Mouse (Mus musculus): Measurements from ENCODE around the gene Gm11172.
"Not testable (repeated sequence)": the region's sequence is repeated elsewhere in the genome, so short reads cannot be mapped to it uniquely, and the experiment has no call there.

Gene Gm11172

GRCm38 (mm10) chr16:10834542-10834910 is 21.8 kb downstream of the Gm11172 start:
- DNase-seq (ENCODE audit: low spot score in 2 of 2) = no peak

GRCm38 (mm10) chr16:10834911-10835587 is 22.3 kb downstream of the Gm11172 start, which contains the start of gene Rmi2:
Gene Rmi2, plus strand, starts transcription at chr16:10835059.
- peak; percentile 86 to 93 for DNase-seq (ENCODE audit: low spot score in 2 of 2)

- no peak for DNase-seq (ENCODE audit: low spot score in 2 of 2)
Observed at GRCm38 (mm10) chr16:10836388-10836787, 23.7 kb downstream of the Gm11172 start.

GRCm38 (mm10) chr16:10837250-10837649 is 24.5 kb downstream of the Gm11172 start:
- DNase-seq (ENCODE audit: low spot score in 2 of 2) = peak in 1 of 2 experiments; percentile 59

GRCm38 (mm10) chr16:10837903-10838302 is 25.2 kb downstream of the Gm11172 start:
- peak in 1 of 2 experiments; percentile 60 for DNase-seq (ENCODE audit: low spot score in 2 of 2)

GRCm38 (mm10) chr16:10838487-10839245 is 26.0 kb downstream of the Gm11172 start:
- DNase-seq (ENCODE audit: low spot score in 2 of 2) = peak in 1 of 2 experiments; percentile 60

- no peak for DNase-seq (ENCODE audit: low spot score in 2 of 2)
Observed at GRCm38 (mm10) chr16:10840018-10840417, 27.3 kb downstream of the Gm11172 start.

GRCm38 (mm10) chr16:10842282-10842855 is 29.7 kb downstream of the Gm11172 start:
- no peak for DNase-seq (ENCODE audit: low spot score in 2 of 2)

- peak; percentile 45 to 72 for DNase-seq (ENCODE audit: low spot score in 2 of 2)
Observed at GRCm38 (mm10) chr16:10843486-10844318, 31.0 kb downstream of the Gm11172 start.

- no peak for DNase-seq (ENCODE audit: low spot score in 2 of 2)
Observed at GRCm38 (mm10) chr16:10844319-10844670, 31.6 kb downstream of the Gm11172 start.

- no peak for DNase-seq (ENCODE audit: low spot score in 2 of 2)
Observed at GRCm38 (mm10) chr16:10845952-10846351, 33.2 kb downstream of the Gm11172 start.

- DNase-seq (ENCODE audit: low spot score in 2 of 2) = peak; percentile 41 to 73
Observed at GRCm38 (mm10) chr16:10846503-10846902, 33.8 kb downstream of the Gm11172 start.

- DNase-seq (ENCODE audit: low spot score in 2 of 2) = no peak
Observed at GRCm38 (mm10) chr16:10849965-10850861, 37.5 kb downstream of the Gm11172 start.

GRCm38 (mm10) chr16:10850905-10851304 is 38.2 kb downstream of the Gm11172 start:
- DNase-seq (ENCODE audit: low spot score in 2 of 2) = no peak

- not testable (repeated sequence) for DNase-seq (ENCODE audit: low spot score in 2 of 2)
Observed at GRCm38 (mm10) chr16:10852216-10852615, 39.5 kb downstream of the Gm11172 start.

GRCm38 (mm10) chr16:10859726-10860245 is 47.1 kb downstream of the Gm11172 start:
- no peak for DNase-seq (ENCODE audit: low spot score in 2 of 2)

- no peak for DNase-seq (ENCODE audit: low spot score in 2 of 2)
Observed at GRCm38 (mm10) chr16:10861408-10861807, 48.7 kb downstream of the Gm11172 start.

Data from spleen, postnatal 4 days (tissue).